Mouse (Mus musculus) forebrain, postnatal 0 days (tissue): ENCODE data around the gene Gm8947. TPM values are rescaled to one million over a fixed set of nuclear protein-coding genes. Genes with fewer than 3 reads are reported as not detected.

ENCODE experiments used
- ATAC-seq: fragments of 200-750 bp; cut with Nextera tagmentation; 2 replicates; pipeline ENCODE4 v1.8.0; 2017; ENCODE audit warnings: mild to moderate bottlenecking, moderate library complexity
- DNase-seq: peaks from one replicate; pipeline ENCODE4 v3.0.0-alpha.2; 2015
- H3K27ac ChIP-seq: fragments of 300-500 bp; sonication (generic); 2 replicates; pipeline ENCODE4 v1.5.1; 2014; ENCODE audit warnings: low read depth, mild to moderate bottlenecking, antibody characterized with exemption, low read length, moderate library complexity, mixed read lengths
- H3K27me3 ChIP-seq: fragments of 300-500 bp; sonication (generic); 2 replicates; pipeline ENCODE4 v1.6.1; 2014; ENCODE audit warnings: mild to moderate bottlenecking, low read length, mixed read lengths; ENCODE audit not compliant: insufficient read depth
- H3K36me3 ChIP-seq: fragments of 300-500 bp; sonication (generic); 2 replicates; pipeline ENCODE4 v1.6.1; 2014; ENCODE audit warnings: mild to moderate bottlenecking, moderate library complexity; ENCODE audit not compliant: insufficient read depth
- H3K4me1 ChIP-seq: fragments of 300-500 bp; sonication (generic); 2 replicates; pipeline ENCODE4 v1.6.1; 2014; ENCODE audit warnings: antibody characterized with exemption; ENCODE audit not compliant: insufficient read depth
- H3K4me2 ChIP-seq: fragments of 300-500 bp; sonication (generic); 2 replicates; pipeline ENCODE4 v1.6.1; 2014; ENCODE audit warnings: low read depth, mild to moderate bottlenecking, moderate library complexity
- H3K4me3 ChIP-seq: fragments of 300-500 bp; sonication (generic); 2 replicates; pipeline ENCODE4 v1.5.1; 2014; ENCODE audit warnings: low read depth, low read length, mixed read lengths
- H3K9ac ChIP-seq: fragments of 300-500 bp; sonication (generic); 2 replicates; pipeline ENCODE4 v1.6.1; 2014; ENCODE audit warnings: mild to moderate bottlenecking
- H3K9me3 ChIP-seq: fragments of 300-500 bp; sonication (generic); 2 replicates; pipeline ENCODE4 v1.6.1; 2016; ENCODE audit warnings: low read length
- CTCF ChIP-seq: sonication (generic); IDR thresholded peaks from 2 replicates; pipeline ENCODE4 v1.5.1; 2016; ENCODE audit warnings: antibody characterized with exemption, control low read depth, low read depth
- WGBS: fragments of 180-500 bp; shearing (Covaris S2); extraction: QIAGEN DNeasy Blood & Tissue Kit; methylation state at CpG from one replicate; pipeline ENCODE4 v1.1.7; 2014; 5-methylcytosine and 5-hydroxymethylcytosine counted together
- polyA plus RNA-seq: library from polyadenylated mRNA; unstranded; fragments of >200 nt; fragmentation: Nextera tagmentation; extraction: Ambion mirVana; gene quantifications from 2 replicates; pipeline ENCODE4 v1.2.1, GENCODE M21; 2015
- total RNA-seq: library from RNA; depleted of rRNA; stranded (reverse); fragments of >200 nt; gene quantifications from 2 replicates; pipeline ENCODE4 v1.2.3, GENCODE M21; 2014

Gene Gm8947
- total and polyA plus RNA-seq, 2 experiments from 2014 or later = not detected

DNA sequence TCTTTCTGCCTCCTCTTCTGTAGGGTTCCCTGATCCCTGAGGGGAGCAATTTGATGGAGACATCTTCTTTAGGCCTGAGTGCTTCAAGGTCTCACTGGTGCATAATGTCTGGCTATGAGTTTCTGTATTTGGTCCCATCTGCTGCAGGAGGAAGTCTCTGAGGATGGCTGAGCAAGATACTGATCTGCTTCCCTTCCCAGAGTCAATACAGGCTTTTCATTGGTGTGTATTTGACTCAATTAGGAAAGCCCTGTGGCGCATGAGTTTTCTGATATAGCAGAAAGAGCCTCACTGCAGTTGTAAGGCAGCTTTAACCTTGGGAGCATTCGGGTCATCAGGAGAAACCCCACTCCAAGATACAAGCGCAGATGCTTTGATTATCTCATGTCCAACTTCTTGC is 36.0 kb upstream of the Gm8947 start:
- no peaks in the 10 kb centered on the region for H3K27me3 ChIP-seq
- TF ChIP-seq CTCF = no peak
- H3K4me2 ChIP-seq = no peak overlapping the region
- ATAC-seq = no peak
- H3K9me3 ChIP-seq = no peaks in the 10 kb centered on the region
- H3K9ac ChIP-seq = no peak overlapping the region
- H3K4me3 ChIP-seq = no peak overlapping the region
- no peaks in the 10 kb centered on the region for H3K4me1 ChIP-seq
- H3K36me3 ChIP-seq = no peaks in the 10 kb centered on the region
- 93% methylated on average over 3 of the region's 3 CpGs for WGBS
- no peak for DNase-seq
- H3K27ac ChIP-seq = no peak overlapping the region

DNA sequence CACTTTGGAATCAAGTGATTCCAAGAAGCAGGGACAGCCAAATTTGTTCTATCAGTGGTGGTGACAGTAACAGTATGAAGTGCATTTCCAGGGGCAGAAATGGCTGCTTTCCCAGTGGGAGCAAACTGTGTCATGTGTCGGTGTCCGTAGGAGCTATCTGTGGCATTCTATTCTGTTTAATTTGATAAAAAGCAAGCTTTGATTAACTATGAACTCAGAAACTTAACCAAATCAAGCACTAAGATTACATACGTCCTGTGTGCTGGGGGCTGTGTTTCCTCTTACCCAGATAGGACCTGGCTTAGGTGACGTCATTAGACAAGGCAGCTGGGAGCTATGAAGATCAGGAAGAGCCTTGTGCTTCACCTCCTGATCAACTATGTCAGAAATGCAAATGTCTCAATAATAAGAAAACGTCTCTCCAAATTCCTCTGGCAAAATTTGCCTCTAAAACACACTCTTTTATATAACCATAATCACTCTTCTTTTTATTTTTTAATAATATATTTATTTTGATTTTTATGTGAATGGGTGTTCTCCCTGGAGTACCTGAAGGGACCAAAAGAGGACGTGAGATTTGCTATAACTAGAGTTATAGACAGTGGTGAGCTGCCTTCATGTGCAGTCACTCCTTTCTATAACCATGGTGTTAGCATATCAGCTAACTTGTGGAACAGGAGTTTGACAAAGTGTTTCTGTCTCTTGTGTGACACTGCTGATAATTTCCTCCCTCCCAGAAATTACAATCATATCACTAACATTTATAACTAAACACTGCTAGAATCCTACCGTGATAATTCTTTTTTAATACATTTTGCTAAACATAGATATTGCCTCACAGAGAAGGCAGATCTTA is 35.2 kb upstream of the Gm8947 start:
- no peak overlapping the region for H3K9ac ChIP-seq
- H3K36me3 ChIP-seq = no peaks in the 10 kb centered on the region
- no peaks in the 10 kb centered on the region for H3K27me3 ChIP-seq
- DNase-seq = no peak
- no peak for ATAC-seq
- no peak overlapping the region for H3K4me3 ChIP-seq
- no peak overlapping the region for H3K27ac ChIP-seq
- no peak overlapping the region for H3K4me2 ChIP-seq
- H3K4me1 ChIP-seq = no peaks in the 10 kb centered on the region
- no peaks in the 10 kb centered on the region for H3K9me3 ChIP-seq
- TF ChIP-seq CTCF = no peak
- WGBS = 58% methylated on average over 7 of the region's 7 CpGs

DNA sequence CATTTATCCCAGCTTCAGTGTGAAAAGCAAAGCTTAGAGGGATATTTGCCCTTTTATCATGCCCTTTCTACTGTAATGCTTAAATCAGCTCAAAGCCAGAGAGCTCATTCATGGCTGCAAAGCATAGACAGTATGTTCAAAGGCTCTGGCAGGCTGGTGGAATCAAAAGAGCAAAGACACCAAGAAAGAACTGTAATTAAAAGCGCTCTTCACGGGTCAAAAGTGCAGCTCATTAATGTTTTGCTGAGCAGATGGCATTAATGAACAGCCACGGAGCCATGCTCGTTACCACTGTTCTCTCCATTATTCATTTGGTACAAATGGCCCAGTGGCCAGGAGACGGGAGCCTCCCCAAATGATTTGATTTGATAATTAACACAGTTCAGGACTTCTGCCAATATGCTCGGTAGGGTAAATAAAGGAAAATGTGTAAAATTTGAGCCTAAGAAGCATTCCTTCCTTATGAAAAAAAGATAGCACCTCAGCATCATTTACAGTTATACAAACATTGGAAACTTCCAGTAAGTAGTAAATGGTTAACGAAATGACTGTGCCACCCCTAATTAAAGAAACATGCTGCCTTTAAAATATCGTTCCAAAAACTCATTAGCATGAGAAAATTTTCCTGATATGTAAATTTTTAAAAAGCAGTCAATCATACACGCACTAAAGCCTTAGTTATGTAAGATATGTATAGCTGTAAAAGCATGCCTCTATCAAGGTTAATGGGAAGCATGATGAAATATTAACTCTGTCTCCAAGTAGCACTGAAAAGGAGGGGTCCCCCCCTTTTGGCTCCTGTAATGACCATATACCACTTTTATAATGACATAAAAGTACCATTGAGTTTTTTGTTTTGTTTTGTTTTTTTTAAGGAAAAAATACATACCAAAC is 34.0 kb upstream of the Gm8947 start:
- WGBS = 13% methylated on average over 9 of the region's 9 CpGs
- no peak for TF ChIP-seq CTCF

DNA sequence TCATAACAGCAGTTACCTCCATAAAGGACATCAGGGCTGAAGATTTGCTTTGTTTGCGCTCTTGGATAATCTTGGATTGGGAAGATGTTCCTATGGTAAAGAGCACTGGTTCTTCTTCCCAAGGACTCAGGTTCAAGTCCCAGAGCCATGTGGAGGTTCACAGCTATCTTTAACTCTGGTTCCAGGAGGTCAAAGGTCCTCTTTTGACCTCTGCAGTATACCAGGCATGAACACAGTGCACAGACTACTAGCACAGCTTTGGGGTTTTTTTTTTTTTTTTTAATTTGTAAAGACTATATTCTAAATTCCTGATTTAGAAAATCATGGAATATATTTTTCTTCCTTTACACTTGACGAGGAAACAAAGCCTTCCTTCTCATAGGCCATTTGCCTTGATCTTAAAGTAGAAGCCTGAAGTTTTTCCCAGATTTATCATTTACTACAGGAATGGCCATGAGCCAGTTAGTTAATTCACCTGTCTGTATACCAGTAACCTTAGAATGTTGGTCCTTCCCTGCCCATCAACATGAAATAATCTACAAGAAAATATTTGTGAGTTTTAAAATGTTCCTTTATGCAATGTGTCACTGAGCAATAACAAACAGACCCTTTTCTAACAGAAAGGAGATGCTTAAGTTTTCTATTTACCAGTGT is 33.2 kb upstream of the Gm8947 start:
- H3K27me3 ChIP-seq = no peaks in the 10 kb centered on the region
- H3K4me1 ChIP-seq = no peaks in the 10 kb centered on the region
- no peak overlapping the region for H3K4me2 ChIP-seq
- H3K4me3 ChIP-seq = no peak overlapping the region
- H3K9me3 ChIP-seq = no peaks in the 10 kb centered on the region
- TF ChIP-seq CTCF = no peak
- no peak overlapping the region for H3K27ac ChIP-seq
- WGBS = 75% methylated on average over 2 of the region's 2 CpGs
- H3K9ac ChIP-seq = no peak overlapping the region
- DNase-seq (no peak), ATAC-seq (no peak)
- H3K36me3 ChIP-seq = no peaks in the 10 kb centered on the region

More for the DNA sequence above, 34.0 kb upstream of the Gm8947 start:
- ATAC-seq (peak; percentile 85), DNase-seq (peak; percentile 59)
- Histone ChIP-seq H3K4me1 (no peaks in the 10 kb centered on the region), H3K4me2 (no peak overlapping the region), H3K27ac (no peak overlapping the region), H3K9me3 (no peaks in the 10 kb centered on the region), H3K4me3 (no peak overlapping the region), H3K36me3 (no peaks in the 10 kb centered on the region), H3K27me3 (no peaks in the 10 kb centered on the region), H3K9ac (no peak overlapping the region)

DNA sequence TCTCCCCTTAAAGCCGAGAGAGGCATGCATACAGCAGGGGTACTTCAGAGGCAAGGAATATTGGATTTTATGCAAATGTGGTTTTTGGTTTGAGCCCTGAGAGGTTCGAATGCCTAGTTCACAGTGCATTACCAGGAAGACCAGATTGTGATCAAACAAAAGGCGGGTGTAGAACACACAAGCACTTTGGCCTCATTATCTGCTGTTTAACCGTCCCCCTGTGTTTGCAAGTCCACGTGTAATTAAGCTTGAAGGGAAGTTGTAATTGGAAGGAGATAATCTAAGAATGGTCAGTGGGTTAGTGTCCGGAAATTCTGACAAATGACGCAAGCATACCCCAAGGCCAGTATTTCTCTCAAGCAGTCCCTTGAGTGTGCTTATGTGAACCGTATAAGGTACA is 26.1 kb upstream of the Gm8947 start:
- WGBS = 26% methylated on average over 8 of the region's 8 CpGs
- Histone ChIP-seq H3K27me3 (no peaks in the 10 kb centered on the region), H3K27ac (no peak overlapping the region), H3K9ac (no peak overlapping the region), H3K4me3 (no peak overlapping the region), H3K4me1 (no peaks in the 10 kb centered on the region; the same call in 1 of the 2 replicates), H3K4me2 (no peak overlapping the region), H3K36me3 (no peaks in the 10 kb centered on the region), H3K9me3 (no peaks in the 10 kb centered on the region)
- no peak for DNase-seq
- TF ChIP-seq CTCF = no peak
- ATAC-seq = no peak

DNA sequence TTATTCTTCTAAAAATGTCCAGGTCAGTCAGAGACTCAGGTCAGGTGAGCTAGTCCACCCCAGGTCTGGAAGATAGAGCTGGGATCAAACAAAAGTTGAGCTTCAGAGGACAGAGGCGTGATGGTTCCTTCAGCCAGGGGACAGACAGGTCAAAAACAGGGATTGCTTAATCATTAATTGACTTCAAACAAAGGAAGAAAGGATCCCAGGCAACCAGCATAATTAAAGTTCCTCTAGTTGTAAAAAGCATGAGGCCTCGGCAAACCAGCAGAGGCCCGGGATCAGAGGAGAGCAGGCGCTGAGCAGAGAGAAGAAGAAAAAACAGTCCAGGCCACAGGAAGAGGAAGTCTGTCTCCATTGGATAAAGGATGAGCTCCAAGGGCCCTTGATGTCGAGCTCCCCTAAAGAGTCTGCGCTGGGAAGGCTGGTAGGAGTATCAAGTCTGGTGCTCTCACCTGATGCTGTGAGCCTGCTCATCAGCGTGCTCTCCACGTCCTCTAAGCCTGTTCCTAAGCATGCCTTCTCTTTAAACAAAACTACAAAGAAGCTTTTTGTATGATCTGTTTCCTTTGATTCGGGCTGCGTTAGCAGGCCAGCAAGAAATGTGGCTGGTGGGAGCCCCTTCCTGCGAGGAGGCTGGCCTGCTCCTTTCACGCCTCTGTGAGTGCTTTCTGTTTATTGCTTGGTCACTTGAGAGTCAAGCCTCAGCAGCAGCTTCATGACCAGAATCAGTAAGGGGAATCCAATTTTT is 24.7 kb upstream of the Gm8947 start:
- Histone ChIP-seq H3K4me2 (no peak overlapping the region), H3K4me1 (no peaks in the 10 kb centered on the region; the same call in 1 of the 2 replicates), H3K36me3 (no peaks in the 10 kb centered on the region), H3K9ac (no peak overlapping the region; the same call in 1 of the 2 replicates), H3K9me3 (no peaks in the 10 kb centered on the region), H3K27ac (no peak overlapping the region), H3K4me3 (no peak overlapping the region), H3K27me3 (no peaks in the 10 kb centered on the region)
- DNase-seq (peak; percentile 37), ATAC-seq (peak; percentile 75)
- TF ChIP-seq CTCF = no peak
- WGBS = 11% methylated on average over 12 of the region's 12 CpGs
